Mouse (Mus musculus) brain, embryonic 14.5 days (tissue): ENCODE results near the gene Pde11a.

Experiments
- CTCF ChIP-seq: fragments of 200-500 bp; IDR thresholded peaks from 2 replicates; pipeline ENCODE4 v1.5.1; 2012; ENCODE audit warnings: inconsistent platforms, mild to moderate bottlenecking, moderate library complexity, borderline replicate concordance; ENCODE audit not compliant: insufficient read depth, insufficient read length; ENCODE audit errors: extremely low read depth
- POLR2A ChIP-seq: fragments of 200-500 bp; IDR thresholded peaks from 2 replicates; pipeline ENCODE4 v1.6.1; 2012; ENCODE audit warnings: mild to moderate bottlenecking, inconsistent platforms, borderline replicate concordance; ENCODE audit not compliant: poor library complexity, insufficient read depth, insufficient read length, severe bottlenecking; ENCODE audit errors: extremely low read depth

GRCm38 (mm10) chr2:76068155-76068554 is 270.4 kb downstream of the Pde11a start:
- TF ChIP-seq CTCF = no peak
- no peak for TF ChIP-seq POLR2A
